ENCODE assay signal across 17 mouse cellular contexts in the genomic region with DNA sequence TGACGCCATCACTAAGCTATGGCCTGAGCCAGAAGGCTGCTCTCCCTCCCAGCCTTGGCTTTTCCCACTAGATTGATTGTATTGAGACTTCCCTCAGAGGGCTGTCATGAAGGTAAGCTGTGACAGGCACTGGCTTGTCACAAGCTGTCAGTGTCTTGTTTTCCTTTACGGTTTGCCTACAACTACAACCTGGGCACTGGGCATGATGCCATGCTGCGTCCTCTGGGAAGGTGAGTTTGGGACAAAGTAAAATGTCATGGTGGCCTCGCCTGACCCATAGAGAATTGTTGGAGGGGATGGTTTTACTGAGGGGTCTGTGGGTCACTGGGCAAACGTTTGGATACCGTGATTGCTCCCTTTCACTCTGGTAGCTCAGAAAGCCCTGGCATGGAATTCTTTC.
"Had no signal": no experiment of that assay in that cellular context is flagged by ENCODE, and none has a peak within 500 bp of the region (broad histone marks: within the 10 kb centered on the region; RNA-seq: fewer than 3 reads in every experiment).

No protein-coding gene starts in this region.

- DNase-seq: retina, postnatal 1 day; right cerebral cortex, adult 18-20 months; right cerebral cortex, postnatal 14 days; right cerebral cortex, postnatal 25 days; right cerebral cortex, postnatal 4 days; spleen, adult 18-20 months; thymus, adult 18-20 months; thymus, adult 2 months; thymus, postnatal 14 days; thymus, postnatal 25 days; thymus, postnatal 36 days; thymus, postnatal 4 days had no signal

- H3K4me3 ChIP-seq: neural tube, embryonic 12.5 days; neural tube, embryonic 13.5 days; neural tube, embryonic 15.5 days; stomach, embryonic 15.5 days had no signal

- H3K36me3 ChIP-seq: stomach, embryonic 15.5 days had no signal

- H3K27ac ChIP-seq: neural tube, embryonic 12.5 days; neural tube, embryonic 13.5 days; neural tube, embryonic 15.5 days; stomach, embryonic 15.5 days; stomach, postnatal 0 days had no signal

- H3K4me2 ChIP-seq: neural tube, embryonic 12.5 days; neural tube, embryonic 13.5 days; neural tube, embryonic 15.5 days; stomach, embryonic 15.5 days had no signal

- H3K9me3 ChIP-seq: neural tube, embryonic 13.5 days; neural tube, embryonic 15.5 days; stomach, embryonic 15.5 days had no signal

- H3K9ac ChIP-seq: neural tube, embryonic 12.5 days; neural tube, embryonic 13.5 days; neural tube, embryonic 15.5 days; stomach, embryonic 15.5 days had no signal
